Mouse (Mus musculus) kidney, embryonic 15.5 days (tissue): Measurements from ENCODE around the gene Hoxa6. TPM values are rescaled to one million over a fixed set of nuclear protein-coding genes. Genes with fewer than 3 reads are reported as not detected.

ENCODE experiments used
- ATAC-seq: fragments of 200-750 bp; cut with Nextera tagmentation; replicated peaks from 2 replicates; pipeline ENCODE4 v1.8.0; 2017; ENCODE audit warnings: moderate TSS enrichment; ENCODE audit not compliant: low FRiP score
- H3K27ac ChIP-seq: fragments of 300-500 bp; sonication (generic); 2 replicates; pipeline ENCODE4 v1.5.1; 2015; ENCODE audit warnings: mild to moderate bottlenecking, inconsistent platforms
- H3K27me3 ChIP-seq: fragments of 300-500 bp; sonication (generic); 2 replicates; pipeline ENCODE4 v1.6.1; 2015; ENCODE audit warnings: inconsistent platforms
- H3K36me3 ChIP-seq: fragments of 300-500 bp; sonication (generic); 2 replicates; pipeline ENCODE4 v1.6.1; 2015; ENCODE audit warnings: inconsistent platforms
- H3K4me1 ChIP-seq: fragments of 300-500 bp; sonication (generic); 2 replicates; pipeline ENCODE4 v1.6.1; 2015; ENCODE audit warnings: inconsistent platforms
- H3K4me2 ChIP-seq: fragments of 300-500 bp; sonication (generic); 2 replicates; pipeline ENCODE4 v1.6.1; 2015; ENCODE audit warnings: moderate library complexity, mild to moderate bottlenecking, inconsistent platforms
- H3K4me3 ChIP-seq: fragments of 300-500 bp; sonication (generic); replicated peaks from 2 replicates; pipeline ENCODE4 v1.5.1; 2015; ENCODE audit warnings: mild to moderate bottlenecking, inconsistent platforms
- H3K9ac ChIP-seq: fragments of 300-500 bp; sonication (generic); 2 replicates; pipeline ENCODE4 v1.6.1; 2015; ENCODE audit warnings: mild to moderate bottlenecking, inconsistent platforms
- H3K9me3 ChIP-seq: fragments of 300-500 bp; sonication (generic); replicated peaks from 2 replicates; pipeline ENCODE4 v1.6.1; 2016; ENCODE audit warnings: inconsistent platforms
- WGBS: fragments of 180-500 bp; shearing (Covaris S2); methylation state at CpG from one replicate; pipeline ENCODE4 v1.1.7; 2015; ENCODE audit warnings: mixed read lengths; 5-methylcytosine and 5-hydroxymethylcytosine counted together
- polyA plus RNA-seq: library from polyadenylated mRNA; unstranded; fragments of >200 nt; fragmentation: Nextera tagmentation; extraction: Ambion mirVana; gene quantifications from 2 replicates; pipeline ENCODE4 v1.2.1, GENCODE M21; 2015

Gene Hoxa6
- polyA plus RNA-seq, 1 experiment from 2014 or later = 4.3 TPM

DNA sequence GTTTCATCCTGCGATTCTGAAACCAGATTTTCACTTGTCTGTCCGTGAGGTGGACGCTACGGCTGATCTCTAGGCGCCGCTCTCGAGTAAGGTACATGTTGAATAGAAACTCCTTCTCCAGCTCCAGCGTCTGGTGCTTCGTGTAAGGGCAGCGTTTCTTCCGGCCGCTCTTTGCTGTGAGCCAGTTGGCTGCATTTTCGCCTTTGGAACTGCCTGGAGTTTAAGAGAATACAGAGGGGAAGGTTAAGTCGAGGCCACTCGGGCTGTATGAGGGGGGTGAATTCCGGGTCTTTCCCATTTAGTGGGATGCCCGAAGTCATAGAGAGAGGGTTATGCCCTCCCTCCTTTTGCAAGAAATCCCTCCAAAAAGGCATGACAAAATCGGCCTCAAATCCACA lies 24.0 kb upstream of the Hoxa6 start:
- peaks cover 7% of the 10 kb centered on the region; the same call in 1 of the 2 replicates for H3K27me3 ChIP-seq
- H3K9me3 ChIP-seq = no peaks in the 10 kb centered on the region
- H3K4me1 ChIP-seq = peaks cover 36% of the 10 kb centered on the region
- H3K27ac ChIP-seq = peak overlapping the region; percentile 97
- peak overlapping the region; percentile 74 for H3K4me2 ChIP-seq
- WGBS = under 1% methylated on average over 18 of the region's 18 CpGs
- H3K4me3 ChIP-seq = peak overlapping the region; percentile 76
- peak overlapping the region; percentile 96 for H3K9ac ChIP-seq
- no peaks in the 10 kb centered on the region for H3K36me3 ChIP-seq
- no peak for ATAC-seq

GRCm38 (mm10) chr6:52231885-52232567 lies 23.5 kb upstream of the Hoxa6 start:
- Histone ChIP-seq H3K36me3 (no peaks in the 10 kb centered on the region), H3K27me3 (peaks cover 7% of the 10 kb centered on the region; the same call in 1 of the 2 replicates), H3K9ac (peak overlapping the region; percentile 96), H3K9me3 (no peaks in the 10 kb centered on the region), H3K4me2 (peak overlapping the region; percentile 74), H3K4me3 (peak overlapping the region; percentile 76), H3K4me1 (peaks cover 42% of the 10 kb centered on the region), H3K27ac (peak overlapping the region; percentile 97)
- ATAC-seq = peak; percentile 37
- WGBS = under 1% methylated on average over 18 of the region's 18 CpGs

DNA sequence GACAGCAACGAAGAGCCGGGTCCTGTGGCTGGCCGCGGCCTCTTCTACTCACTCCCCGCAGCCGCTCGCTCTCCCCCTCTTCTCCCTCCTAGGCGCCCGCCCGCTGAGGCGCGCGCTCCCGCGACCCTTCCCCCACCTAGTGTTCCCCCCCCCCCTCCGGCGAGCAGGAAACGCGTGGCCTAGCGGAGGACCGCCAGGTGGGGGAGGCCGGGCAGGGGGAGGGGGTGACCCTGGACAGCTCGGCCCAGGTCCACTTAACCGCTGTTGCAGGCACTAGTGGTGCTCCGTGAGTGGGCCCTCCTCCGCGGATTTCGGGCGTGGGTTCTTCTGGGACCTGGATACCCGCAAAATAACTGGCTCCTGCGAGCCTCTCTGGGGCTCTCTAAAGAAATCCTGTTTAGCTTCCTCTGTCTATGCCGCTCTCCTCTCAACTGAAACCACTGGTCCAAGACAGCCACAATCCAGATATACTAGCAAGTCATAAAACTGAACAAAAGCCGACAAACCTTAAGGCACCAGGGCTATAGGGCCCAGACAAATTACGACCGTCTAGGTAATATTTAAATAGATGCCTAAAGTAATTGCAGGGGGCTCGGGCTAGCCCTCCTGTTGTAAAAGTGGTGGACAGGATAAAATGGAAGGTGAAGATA lies 22.1 kb upstream of the Hoxa6 start, which contains the start of gene Hoxa9:
Hoxa9 (minus strand) TSS at position 574 of the 650 bp plus-strand sequence.
- peaks cover 32% of the 10 kb centered on the region for H3K4me1 ChIP-seq
- peaks cover 7% of the 10 kb centered on the region; the same call in 1 of the 2 replicates for H3K27me3 ChIP-seq
- peak within 1 kb of the TSS; percentile 96 for H3K9ac ChIP-seq
- peak within 1 kb of the TSS; percentile 74 for H3K4me2 ChIP-seq
- H3K4me3 ChIP-seq = peak within 1 kb of the TSS; percentile 76
- ATAC-seq = peak; percentile 43
- no peaks in the 10 kb centered on the region for H3K9me3 ChIP-seq
- H3K27ac ChIP-seq = peak within 1 kb of the TSS; percentile 97
- under 1% methylated on average over 25 of the region's 36 CpGs for WGBS
- no peaks in the 10 kb centered on the region for H3K36me3 ChIP-seq

- Histone ChIP-seq H3K27me3 (peaks cover 3% of the 10 kb centered on the region; the same call in 1 of the 2 replicates), H3K9me3 (no peaks in the 10 kb centered on the region), H3K4me3 (peak overlapping the region; percentile 60), H3K4me1 (peaks cover 24% of the 10 kb centered on the region), H3K4me2 (peak overlapping the region; percentile 74), H3K36me3 (no peaks in the 10 kb centered on the region), H3K9ac (peak overlapping the region; percentile 77), H3K27ac (peak overlapping the region; percentile 94)
- whole genome bisulfite sequencing = under 1% methylated on average over 44 of the region's 44 CpGs
- ATAC-seq = no peak
These were observed 21.3 kb upstream of the Hoxa6 start for GRCm38 (mm10) chr6:52229558-52230416.

DNA sequence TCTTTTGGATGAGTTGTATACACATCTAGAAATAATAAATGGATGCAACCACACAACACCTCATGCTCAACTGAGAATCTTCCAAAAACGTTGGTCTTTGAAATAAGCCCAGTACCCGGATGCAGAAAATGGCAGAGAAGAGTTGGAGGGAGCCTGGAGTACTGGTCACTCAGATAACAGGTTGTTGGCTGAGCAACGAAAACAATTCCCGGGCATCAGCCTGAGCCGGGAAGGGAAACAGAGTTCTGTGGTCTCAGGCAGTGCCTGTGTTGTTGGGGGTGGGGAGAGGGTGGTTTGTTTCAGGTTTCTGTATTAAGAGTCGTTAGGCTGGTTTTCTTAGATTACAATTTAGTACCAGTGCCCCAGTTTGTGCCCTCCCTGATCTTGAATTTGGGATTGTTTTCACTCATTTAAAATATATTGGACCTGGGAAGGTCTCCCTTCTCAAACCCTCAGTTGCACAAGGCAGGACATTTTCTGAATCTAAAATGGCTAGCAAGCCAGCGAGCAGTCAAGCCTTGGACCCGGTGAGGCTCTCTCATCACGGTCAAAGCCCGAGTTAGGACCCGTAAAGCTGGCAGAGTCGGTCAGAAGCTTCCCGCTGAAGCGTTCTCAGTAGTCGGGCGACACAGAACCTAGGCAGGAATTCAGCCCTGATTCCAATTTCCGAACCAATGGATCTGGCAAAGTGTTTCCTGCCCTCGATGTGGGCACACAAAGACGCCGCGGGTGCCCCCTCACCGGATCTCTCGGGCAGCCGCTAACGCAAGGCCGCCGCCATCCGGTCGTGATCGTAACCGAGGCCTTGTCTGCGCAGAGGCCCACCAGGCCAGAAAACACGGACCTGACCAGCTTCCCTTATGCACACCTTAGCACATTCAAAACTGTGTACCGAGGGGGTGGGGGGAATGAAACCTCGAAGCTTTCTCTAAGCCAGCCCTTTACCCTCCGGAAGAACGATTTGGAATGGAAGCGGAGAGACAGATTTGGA lies 20.2 kb upstream of the Hoxa6 start:
- Histone ChIP-seq H3K4me1 (peaks cover 16% of the 10 kb centered on the region), H3K4me2 (peak overlapping the region; percentile 74), H3K9ac (peak overlapping the region; percentile 77), H3K36me3 (peaks cover 3% of the 10 kb centered on the region; the same call in 1 of the 2 replicates), H3K27me3 (no peaks in the 10 kb centered on the region), H3K27ac (peak overlapping the region; percentile 94), H3K9me3 (no peaks in the 10 kb centered on the region), H3K4me3 (peak overlapping the region; percentile 60)
- under 1% methylated on average over 38 of the region's 38 CpGs for WGBS
- ATAC-seq = no peak

- Histone ChIP-seq H3K27me3 (no peaks in the 10 kb centered on the region), H3K9me3 (no peaks in the 10 kb centered on the region), H3K9ac (peak overlapping the region; percentile 94), H3K4me2 (peak overlapping the region; percentile 92), H3K4me1 (peaks cover 15% of the 10 kb centered on the region), H3K4me3 (peak overlapping the region; percentile 77), H3K27ac (peak overlapping the region; percentile 99), H3K36me3 (peaks cover 4% of the 10 kb centered on the region; the same call in 1 of the 2 replicates)
- 5% methylated on average over 11 of the region's 11 CpGs for WGBS
- ATAC-seq = no peak
These were observed 19.1 kb upstream of the Hoxa6 start for GRCm38 (mm10) chr6:52227470-52228222.

DNA sequence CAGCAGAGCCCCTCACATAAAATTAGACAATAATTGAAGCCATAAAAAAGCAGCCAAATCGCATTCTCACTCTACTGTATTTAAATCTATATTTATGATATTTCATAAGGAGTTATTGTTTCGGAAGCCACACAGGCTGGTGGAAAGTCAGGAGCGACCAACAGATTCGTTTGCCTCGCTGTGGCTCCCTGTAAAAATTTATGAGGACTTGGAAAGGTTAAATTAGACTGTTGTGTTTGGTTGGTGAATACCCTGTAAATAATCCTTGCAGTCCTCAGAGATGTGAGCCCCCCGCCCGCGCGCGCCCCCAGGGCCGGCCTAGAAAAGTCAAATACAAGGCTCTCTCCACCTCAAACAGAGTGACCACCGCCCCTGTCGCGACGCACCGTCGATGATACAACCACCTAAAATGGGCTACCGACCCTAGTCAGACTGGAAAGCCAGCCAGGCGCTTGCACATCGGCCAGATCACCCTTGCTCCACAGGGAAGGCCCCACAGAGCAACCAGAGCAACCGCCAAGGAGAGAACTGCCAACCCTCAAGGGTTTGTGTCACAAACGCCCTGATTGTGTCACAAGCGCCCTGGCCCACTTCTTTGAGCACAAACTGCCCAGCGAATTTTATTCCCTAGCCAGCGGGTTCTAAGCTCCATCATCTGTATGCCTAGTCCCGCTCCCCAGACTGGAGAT lies 18.2 kb upstream of the Hoxa6 start:
- peaks cover 22% of the 10 kb centered on the region for H3K4me1 ChIP-seq
- peak overlapping the region; percentile 92 for H3K4me2 ChIP-seq
- H3K9me3 ChIP-seq = no peaks in the 10 kb centered on the region
- peak overlapping the region; percentile 94 for H3K9ac ChIP-seq
- peak overlapping the region; percentile 99 for H3K27ac ChIP-seq
- H3K4me3 ChIP-seq = peak overlapping the region; percentile 77
- WGBS = 4% methylated on average over 26 of the region's 26 CpGs
- ATAC-seq = peak; percentile 27
- H3K27me3 ChIP-seq = 0 out of 2 replicates have a peak, but pooled peaks cover 5% of the 10 kb centered on the region
- peaks cover 4% of the 10 kb centered on the region; the same call in 1 of the 2 replicates for H3K36me3 ChIP-seq

GRCm38 (mm10) chr6:52225612-52226568 lies 17.4 kb upstream of the Hoxa6 start:
- H3K27me3 ChIP-seq = 0 out of 2 replicates have a peak, but pooled peaks cover 6% of the 10 kb centered on the region
- ATAC-seq = peak; percentile 57

More at GRCm38 (mm10) chr6:52225612-52226568, 17.4 kb upstream of the Hoxa6 start:
- Histone ChIP-seq H3K9ac (peak overlapping the region; percentile 94), H3K4me2 (peak overlapping the region; percentile 92), H3K4me3 (peak overlapping the region; percentile 77), H3K9me3 (no peaks in the 10 kb centered on the region), H3K36me3 (peaks cover 4% of the 10 kb centered on the region; the same call in 1 of the 2 replicates), H3K4me1 (peaks cover 23% of the 10 kb centered on the region), H3K27ac (peak overlapping the region; percentile 99)
- WGBS = under 1% methylated on average over 69 of the region's 69 CpGs
